Mouse (Mus musculus) kidney, embryonic 16.5 days (tissue): ENCODE results near the gene Mok. TPM values are rescaled to one million over a fixed set of nuclear protein-coding genes. Genes with fewer than 3 reads are reported as not detected.

ENCODE experiments used
- ATAC-seq: fragments of 200-750 bp; cut with Nextera tagmentation; 2 replicates; pipeline ENCODE4 v1.8.0; 2017; ENCODE audit warnings: moderate TSS enrichment; ENCODE audit not compliant: low FRiP score, low TSS enrichment
- H3K27ac ChIP-seq: fragments of 300-500 bp; sonication (generic); 2 replicates; pipeline ENCODE4 v1.5.1; 2014; ENCODE audit warnings: low read length
- H3K27me3 ChIP-seq: fragments of 300-500 bp; sonication (generic); 2 replicates; pipeline ENCODE4 v1.6.1; 2014; ENCODE audit warnings: low read length, control low read depth, mixed read lengths; ENCODE audit not compliant: insufficient read depth
- H3K36me3 ChIP-seq: fragments of 300-500 bp; sonication (generic); 2 replicates; pipeline ENCODE4 v1.6.1; 2014; ENCODE audit warnings: low read length, control low read depth, mixed read lengths; ENCODE audit not compliant: insufficient read depth
- H3K4me1 ChIP-seq: fragments of 300-500 bp; sonication (generic); 2 replicates; pipeline ENCODE4 v1.6.1; 2014; ENCODE audit warnings: low read length, control low read depth, mixed read lengths; ENCODE audit not compliant: insufficient read depth
- H3K4me2 ChIP-seq: fragments of 300-500 bp; sonication (generic); replicated peaks from 2 replicates; pipeline ENCODE4 v1.6.1; 2014; ENCODE audit warnings: low read depth, low read length
- H3K4me3 ChIP-seq: fragments of 300-500 bp; sonication (generic); 2 replicates; pipeline ENCODE4 v1.5.1; 2014; ENCODE audit warnings: mild to moderate bottlenecking, low read length
- H3K9ac ChIP-seq: fragments of 300-500 bp; sonication (generic); replicated peaks from 2 replicates; pipeline ENCODE4 v1.6.1; 2014; ENCODE audit warnings: low read length
- H3K9me3 ChIP-seq: fragments of 300-500 bp; sonication (generic); 2 replicates; pipeline ENCODE4 v1.6.1; 2016; ENCODE audit warnings: low read length, control low read depth
- WGBS: fragments of 180-500 bp; shearing (Covaris S2); extraction: QIAGEN DNeasy Blood & Tissue Kit; methylation state at CpG from one replicate; pipeline ENCODE4 v1.1.7; 2014; 5-methylcytosine and 5-hydroxymethylcytosine counted together
- polyA plus RNA-seq: library from polyadenylated mRNA; unstranded; fragments of >200 nt; fragmentation: Nextera tagmentation; extraction: Ambion mirVana; gene quantifications from 2 replicates; pipeline ENCODE4 v1.2.1, GENCODE M21; 2015

Gene Mok
- polyA plus RNA-seq, 1 experiment from 2014 or later, result 7.2 TPM

- no peaks in the 10 kb centered on the region for H3K27me3 ChIP-seq
- H3K4me1 ChIP-seq, result no peaks in the 10 kb centered on the region
- ATAC-seq, result no peak
- peaks cover 10% of the 10 kb centered on the region for H3K36me3 ChIP-seq
- 95% methylated on average over 7 of the region's 8 CpGs for WGBS
- H3K4me3 ChIP-seq, result no peak overlapping the region
- H3K9me3 ChIP-seq, result no peaks in the 10 kb centered on the region
- no peak overlapping the region for H3K27ac ChIP-seq
- H3K9ac ChIP-seq, result no peak overlapping the region
- H3K4me2 ChIP-seq, result no peak overlapping the region
Observed at GRCm38 (mm10) chr12:110758932-110759331, 81.8 kb downstream of the Mok start.

Other genes starting within 250 kb of the Mok start
- 49.7 and 53.9 TPM in 2 replicates for gene Dync1h1, start 239.5 kb downstream of the Mok start, polyA plus RNA-seq
- gene 1700001K19Rik, start 158.3 kb downstream of the Mok start, polyA plus RNA-seq, result not detected in 2 replicates
- 843 and 919 TPM in 2 replicates for gene Hsp90aa1, start 138.2 kb downstream of the Mok start, polyA plus RNA-seq
- 24.8 and 26.5 TPM in 2 replicates for gene Wdr20, start 103.0 kb downstream of the Mok start, polyA plus RNA-seq
- 6.4 and 7.1 TPM in 2 replicates for gene Zfp839, start 9.3 kb upstream of the Mok start, polyA plus RNA-seq
- 79.9 and 82.9 TPM in 2 replicates for gene Cinp, start 48.2 kb upstream of the Mok start, polyA plus RNA-seq
- 3.6 and 4.5 TPM in 2 replicates for gene Tecpr2, start 48.3 kb upstream of the Mok start, polyA plus RNA-seq
- gene Ankrd9, start 138.1 kb upstream of the Mok start, polyA plus RNA-seq, result 14.8 and 16.7 TPM in 2 replicates
- gene Rcor1, start 198.4 kb upstream of the Mok start, polyA plus RNA-seq, result 9.7 and 9.8 TPM in 2 replicates